Mouse (Mus musculus): ENCODE results near the gene Slc11a2.
"Not testable (repeated sequence)": the region's sequence is repeated elsewhere in the genome, so short reads cannot be mapped to it uniquely, and the experiment has no call there.

Gene Slc11a2

DNA sequence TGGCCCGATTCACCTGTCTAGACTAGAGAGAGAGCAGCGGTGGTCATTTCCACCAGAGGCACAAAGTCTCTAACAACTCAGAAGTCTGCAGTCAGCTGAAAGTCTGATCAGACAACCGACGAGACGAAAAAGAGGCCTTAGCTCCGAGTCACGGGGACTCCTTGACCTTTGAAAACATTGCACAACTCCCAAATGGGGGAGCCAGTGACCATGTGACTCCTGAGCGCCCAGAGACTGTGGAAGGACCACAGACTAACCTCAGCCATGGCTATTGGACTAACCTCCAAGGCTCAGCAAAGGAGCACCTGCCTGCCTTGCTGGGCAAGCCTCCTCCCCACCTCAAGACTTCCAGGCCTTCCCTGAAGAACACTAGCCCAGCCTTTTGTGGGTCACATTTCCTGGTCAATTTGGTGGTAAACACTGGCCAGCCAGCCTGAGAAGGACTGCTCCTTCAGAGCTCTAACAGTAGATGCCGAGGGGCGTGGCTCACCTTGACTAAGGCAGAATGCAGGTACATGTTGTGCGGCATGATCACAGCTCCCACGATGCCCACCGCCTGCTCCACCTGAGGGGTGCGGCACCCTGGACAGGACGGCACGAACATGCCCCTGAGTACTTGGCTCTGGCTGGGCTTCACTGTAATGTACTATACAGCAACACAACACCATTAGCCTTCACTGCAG, 21.4 kb downstream of the Slc11a2 start:
- no peak for DNase-seq (ENCODE audit: low spot score in 2 of 2)

DNA sequence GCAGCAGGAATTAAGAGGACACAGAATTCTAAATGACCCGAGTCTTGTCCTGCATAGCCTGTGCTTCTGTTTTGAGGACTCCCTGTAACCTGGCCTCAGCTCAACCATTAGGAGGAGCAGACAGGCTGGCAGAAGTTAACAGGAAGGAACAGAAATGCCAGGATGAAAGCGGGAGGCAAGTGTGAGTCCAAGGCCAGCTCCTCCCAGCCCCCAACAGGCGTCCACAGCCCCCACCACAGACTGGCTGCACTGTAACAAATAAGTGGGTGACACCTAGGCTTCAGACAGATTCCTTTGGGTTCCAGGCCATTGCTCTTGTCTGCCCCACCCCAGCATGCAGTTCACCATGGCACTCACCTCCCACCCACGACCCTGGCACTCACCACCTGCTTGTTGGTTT, 22.1 kb downstream of the Slc11a2 start:
- DNase-seq (ENCODE audit: low spot score in 2 of 2), result no peak

DNA sequence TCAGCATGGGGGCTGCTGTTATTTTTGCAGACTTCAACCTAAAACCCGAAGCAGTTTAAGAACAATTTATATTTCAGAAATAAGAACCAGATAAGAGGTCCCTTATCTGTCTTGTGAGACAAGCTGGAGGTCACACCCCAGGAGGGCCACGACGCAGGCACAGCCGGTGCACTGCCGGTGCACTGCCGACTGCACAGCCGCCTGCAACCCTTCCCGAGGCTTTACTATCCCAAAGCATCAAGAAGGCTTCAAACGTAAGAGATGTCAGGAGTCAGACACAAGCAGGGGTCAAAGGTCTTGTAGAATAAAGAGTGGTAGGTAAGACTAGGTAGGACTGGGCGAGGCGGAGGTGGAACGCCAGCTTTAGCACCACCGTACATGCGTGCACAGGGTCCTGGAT, 22.5 kb downstream of the Slc11a2 start:
- no peak for DNase-seq (ENCODE audit: low spot score in 2 of 2)

DNA sequence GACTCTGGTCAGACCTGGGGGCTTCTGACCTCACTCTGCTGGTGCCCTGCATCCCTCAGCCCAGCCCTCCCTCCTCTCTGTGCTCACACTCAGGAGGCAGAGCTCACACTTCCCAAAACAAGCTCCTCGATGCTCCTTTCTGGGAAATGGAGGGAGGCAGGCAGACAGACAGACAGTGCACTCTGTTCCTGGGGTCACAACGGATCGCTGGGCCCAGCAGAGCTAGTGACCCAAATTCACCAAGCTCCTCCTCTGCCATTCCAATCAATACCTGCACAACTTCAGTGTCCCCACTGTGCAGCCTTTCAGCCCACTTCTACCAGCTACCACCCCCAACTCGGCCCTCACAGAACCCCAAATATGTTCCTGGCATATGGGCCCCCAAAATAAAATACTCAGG, 23.1 kb downstream of the Slc11a2 start:
- DNase-seq (ENCODE audit: low spot score in 2 of 2), result no peak

DNA sequence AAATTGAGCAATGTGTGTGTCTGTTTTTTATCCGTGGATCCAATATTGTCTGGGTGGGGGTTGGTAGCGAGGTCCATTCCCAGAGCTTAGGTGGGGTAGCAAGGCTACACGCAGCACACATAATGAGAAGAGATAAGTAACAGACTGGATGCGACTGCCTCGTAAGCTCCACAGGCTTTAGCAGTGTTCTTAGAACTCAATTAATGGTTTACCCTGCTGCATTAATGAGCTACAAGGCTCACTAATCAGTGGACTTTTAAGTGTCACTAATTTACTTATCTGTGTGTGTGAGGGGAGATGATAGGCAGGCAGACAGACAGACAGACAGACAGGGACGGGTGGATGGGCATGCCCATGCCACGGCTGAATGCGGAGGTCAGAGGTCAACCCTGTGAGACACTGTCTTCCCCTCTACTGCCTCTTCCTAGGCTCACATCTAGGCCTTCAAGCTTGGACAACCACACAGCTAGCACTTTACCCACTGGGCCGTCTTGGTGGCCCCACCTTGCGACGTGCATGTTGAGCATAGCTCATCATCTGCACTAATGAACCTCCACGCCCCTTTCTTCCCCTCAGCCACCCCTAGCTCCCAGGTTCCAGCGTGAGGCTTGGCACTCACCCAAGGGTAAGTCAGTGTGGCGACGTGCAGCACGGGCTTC, 24.2 kb downstream of the Slc11a2 start:
- no peak for DNase-seq (ENCODE audit: low spot score in 2 of 2)

DNA sequence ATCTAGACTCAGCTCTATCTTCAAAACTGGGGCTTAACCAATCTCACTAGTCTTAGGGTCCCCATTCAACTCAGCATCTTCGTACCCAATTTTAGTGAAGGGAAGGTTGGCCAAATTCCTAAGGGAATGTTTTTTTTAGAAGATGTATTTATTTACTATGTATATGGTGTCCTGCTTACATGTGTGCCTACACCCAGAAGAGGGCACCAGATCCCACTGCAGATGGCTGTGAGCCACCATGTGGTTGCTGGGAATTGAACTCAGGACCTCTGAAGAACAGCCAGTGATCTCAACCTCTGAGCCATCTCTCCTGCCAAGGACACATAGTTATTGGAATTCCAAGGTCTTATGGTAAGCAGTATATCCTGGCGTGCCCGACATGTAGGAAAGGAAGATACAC, 29.3 kb downstream of the Slc11a2 start:
- no peak for DNase-seq (ENCODE audit: low spot score in 2 of 2)

DNA sequence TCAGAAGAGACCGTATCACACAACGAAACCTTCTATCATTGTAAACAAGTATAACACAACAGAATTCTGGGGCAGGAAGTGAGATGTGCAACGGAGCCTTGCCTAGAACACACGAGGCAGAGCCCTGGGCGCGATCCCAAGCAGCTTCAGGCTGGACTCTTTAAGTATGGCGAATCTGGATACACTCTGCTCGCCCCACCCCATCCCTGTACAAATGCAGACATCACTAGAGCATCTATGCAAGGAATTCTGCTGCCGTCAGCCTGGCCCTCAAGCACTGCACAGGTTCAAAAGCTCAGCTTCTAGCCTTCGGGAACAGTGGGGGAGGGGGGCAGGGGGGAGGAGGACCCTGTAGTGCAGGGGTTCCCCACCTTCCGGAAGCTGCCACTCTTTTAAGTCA, 31.9 kb downstream of the Slc11a2 start:
- no peak for DNase-seq (ENCODE audit: low spot score in 2 of 2)

DNA sequence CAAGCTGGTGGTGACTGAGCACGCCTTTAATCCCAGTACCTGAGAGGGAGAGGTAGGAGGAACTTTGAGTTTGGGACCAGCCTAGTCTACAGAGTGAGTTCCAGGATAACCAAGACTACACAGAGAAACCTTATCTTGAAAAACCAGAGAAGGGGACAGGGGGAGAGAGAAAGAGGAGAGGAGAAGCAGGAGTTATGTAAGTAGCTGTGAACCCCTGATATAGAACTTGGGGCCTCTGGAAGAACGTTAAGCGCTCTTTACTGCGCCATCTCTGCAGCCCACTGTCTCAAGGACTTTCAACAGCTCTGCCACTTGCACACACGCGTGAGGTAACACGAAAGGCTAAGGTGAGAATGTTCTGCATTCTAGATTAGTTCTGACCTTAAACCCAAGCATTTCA, 33.3 kb downstream of the Slc11a2 start:
- DNase-seq (ENCODE audit: low spot score in 2 of 2), result no peak

DNA sequence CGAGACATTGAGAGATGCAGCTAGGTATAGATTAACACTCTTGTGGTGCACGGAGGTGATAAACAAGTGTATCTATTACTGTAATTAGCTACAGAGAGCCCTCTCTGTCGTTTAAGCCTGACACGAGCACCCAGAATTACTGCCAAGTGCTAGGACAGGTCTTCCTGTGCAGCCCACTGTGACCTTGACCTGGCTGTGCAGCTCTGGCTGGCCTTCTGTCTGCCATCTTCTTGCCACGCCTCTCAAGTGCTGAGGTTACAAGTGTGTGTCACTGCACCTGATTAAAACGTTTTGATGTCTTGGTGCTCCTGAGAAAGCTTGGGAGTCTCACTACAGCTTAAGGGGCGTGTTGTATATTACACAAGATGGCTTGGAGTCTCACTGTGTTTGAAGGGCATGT, 33.8 kb downstream of the Slc11a2 start:
- DNase-seq (ENCODE audit: low spot score in 2 of 2), result no peak

DNA sequence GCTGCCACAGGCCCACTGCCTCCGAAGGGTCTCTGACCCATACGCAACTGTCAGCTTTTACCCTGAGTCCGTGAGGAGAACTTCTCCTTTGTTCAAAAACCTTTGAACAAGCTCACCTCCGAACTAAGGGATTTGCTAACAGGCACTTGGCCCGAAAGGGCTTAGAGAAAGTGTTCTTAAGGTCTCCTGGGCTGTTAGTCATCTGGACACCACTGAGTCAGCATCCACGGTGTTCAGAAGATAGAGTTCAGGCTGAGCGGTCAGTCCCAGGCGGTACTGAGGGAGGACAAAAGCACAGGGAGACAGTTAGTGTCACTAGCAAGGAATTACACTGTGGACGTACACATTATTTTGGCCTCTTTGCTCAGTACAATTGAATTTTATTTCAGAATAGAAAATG, 36.0 kb downstream of the Slc11a2 start:
- DNase-seq (ENCODE audit: low spot score in 2 of 2), result no peak

DNA sequence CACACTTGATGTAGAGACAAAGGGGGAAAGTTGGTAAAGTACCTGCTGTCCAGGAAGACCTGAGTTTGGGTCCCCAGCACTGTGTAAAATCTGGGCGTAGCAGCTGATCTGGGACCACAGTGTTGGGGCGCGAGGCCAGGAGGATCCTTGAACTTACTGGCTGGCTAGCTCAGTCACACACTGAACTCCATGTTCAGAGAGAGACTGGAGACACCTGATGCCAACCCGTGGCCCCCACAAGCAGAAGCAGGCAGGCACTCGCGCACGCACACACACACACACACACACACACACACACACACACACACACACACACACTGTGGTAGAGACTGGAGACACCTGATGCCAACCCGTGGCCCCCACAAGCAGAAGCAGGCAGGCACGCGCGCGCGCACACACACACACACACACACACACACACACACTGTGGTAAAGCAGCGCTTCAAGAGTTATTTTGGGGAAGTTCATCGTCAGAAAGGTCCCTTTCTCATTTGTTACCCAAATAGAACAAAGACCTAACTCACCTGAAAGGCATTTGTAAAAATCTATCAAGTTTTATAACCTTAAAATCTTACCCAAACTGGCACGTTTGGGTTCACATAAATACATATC, 36.5 kb downstream of the Slc11a2 start:
- no peak for DNase-seq (ENCODE audit: low spot score in 2 of 2)

DNA sequence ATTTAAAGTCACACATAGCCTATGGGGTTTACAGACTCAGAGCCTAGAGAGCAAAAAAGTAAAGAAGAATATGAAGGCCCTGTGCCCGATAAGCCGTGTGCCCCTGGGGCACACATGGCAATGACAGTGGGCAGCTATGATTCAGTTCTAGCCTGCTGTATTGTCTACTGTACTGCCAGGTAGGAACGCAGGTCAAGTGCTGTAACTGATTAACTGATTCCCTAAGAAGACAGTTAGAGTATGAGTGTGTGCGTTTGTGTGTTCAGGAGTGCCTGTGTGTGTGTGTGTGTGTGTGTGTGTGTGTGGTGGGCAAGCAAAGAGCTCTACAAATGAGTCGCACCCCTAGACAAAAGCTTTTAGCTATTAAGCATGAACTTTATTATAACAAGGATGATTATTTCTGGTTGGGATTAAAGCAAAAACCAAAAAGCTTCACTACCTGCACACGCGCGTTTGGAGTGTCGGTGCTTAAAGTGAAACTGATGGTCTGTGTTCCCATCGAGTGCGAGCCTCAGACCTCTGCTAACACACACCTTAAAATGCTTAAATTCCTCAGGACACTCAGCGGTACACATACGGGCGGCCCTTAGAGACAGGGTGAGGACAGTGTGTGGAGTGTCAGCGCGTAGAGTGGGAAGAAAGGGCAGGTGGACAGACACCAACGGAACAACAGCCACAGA, 37.2 kb downstream of the Slc11a2 start:
- DNase-seq (ENCODE audit: low spot score in 2 of 2), result no peak

DNA sequence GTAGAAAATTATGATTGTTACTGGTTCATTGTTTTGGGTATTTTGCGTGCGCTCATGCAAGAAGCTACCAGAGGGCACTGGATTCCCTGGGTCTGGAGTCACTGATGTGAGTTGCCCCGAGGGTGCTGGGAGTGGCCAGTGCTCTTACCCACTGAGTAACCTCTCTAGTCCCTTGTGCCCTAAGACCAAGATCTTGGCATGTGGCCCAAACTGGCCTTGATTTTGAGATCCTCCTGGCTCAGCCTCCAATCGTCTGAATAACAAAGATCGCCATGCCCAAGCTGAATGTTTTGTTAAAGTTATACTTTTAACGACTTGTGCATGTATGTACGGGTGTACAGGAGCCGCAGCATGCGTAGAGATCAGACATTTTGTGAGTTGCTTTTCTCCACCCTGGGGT, 39.2 kb downstream of the Slc11a2 start:
- no peak for DNase-seq (ENCODE audit: low spot score in 2 of 2)

DNA sequence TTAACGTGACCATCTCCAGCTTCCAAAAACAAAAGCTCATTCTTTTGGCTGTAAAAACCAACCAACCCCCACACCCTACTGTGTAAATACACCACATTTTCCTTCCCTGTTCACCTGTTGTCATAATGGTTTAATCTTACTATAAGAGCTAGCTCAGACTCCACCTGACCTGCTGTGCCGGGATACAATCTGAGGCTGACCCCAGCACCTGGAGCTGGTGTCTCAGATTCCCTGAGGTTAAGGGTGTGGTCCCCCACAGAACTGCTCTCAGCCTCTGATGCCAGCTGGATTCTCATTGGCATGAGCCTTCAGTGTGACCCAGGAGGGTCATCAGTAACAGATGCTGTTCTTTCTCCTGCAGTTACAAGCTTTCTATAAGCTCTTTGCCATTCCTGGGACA, 44.8 kb downstream of the Slc11a2 start:
- no peak for DNase-seq (ENCODE audit: low spot score in 2 of 2)

DNA sequence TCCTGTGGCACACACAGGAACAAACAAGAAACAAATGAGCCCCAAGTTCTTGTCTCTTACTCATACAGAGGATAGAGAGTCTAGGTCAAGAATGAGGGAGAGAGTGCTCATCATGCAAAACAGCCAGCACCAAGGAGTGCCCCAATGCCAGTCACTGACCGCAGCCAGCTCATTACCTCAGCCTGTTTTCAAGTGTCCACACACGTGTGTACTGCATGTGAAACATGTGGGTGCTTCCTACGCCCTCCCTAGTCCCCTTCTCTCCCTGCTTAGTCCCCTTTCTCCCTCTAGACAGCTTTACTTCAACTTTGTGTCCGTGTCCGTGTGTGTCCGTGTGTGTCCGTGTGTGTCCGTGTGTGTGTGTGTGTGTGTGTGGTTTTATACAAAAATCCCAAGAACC, 45.2 kb downstream of the Slc11a2 start:
- DNase-seq (ENCODE audit: low spot score in 2 of 2), result no peak

DNA sequence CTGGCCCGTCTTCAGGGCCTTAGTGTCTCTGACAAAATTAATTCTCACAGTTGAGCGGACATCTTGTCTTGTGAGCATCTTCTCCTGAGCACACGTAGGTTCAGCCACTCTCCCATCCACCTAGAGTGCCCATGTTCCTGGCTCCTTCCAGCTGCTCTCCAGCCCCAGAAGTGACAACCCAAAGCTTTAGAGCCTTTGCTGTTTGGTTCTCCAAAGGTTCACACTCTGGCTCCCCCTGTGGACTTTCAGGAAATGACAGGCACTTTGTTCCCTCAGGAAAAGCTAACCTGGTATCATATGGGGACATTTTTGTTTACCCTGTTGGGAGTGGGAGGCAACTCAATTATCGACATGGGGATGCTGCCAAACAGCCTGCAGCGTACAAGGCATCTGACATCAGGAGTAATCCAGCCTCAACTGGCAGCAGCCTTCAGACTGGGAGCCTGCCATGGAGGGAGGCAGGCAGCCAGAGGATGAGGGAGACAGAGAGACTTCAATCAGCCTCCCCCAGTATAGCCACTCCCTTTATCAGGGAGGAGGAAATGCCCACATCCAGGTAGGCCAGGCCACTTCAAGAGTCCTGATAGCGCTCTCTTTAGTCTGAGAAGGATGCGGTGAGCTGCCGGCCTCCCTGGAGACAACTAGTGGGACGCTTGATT, 46.9 kb downstream of the Slc11a2 start:
- DNase-seq (ENCODE audit: low spot score in 2 of 2), result not testable (repeated sequence)

DNA sequence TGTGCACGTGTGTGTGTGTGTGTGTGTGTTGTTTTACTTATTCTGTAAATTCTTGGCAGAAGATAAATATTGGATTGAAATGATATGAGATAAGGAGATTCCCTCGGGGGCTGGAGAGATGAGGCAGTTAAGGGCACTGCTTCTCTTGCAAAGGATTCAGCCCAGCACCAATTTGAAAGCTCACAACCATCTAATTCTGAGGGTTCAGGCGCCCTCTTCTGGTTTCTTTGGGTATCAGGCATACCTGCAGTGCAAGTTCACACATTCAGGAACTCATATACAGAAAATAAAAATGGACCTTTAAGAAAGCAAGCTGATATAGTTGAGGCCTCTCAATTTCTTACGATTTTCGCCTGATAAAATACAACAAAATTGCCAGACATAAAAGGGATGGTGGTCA, 49.8 kb downstream of the Slc11a2 start:
- DNase-seq (ENCODE audit: low spot score in 2 of 2), result peak; percentile 83 to 86

DNA sequence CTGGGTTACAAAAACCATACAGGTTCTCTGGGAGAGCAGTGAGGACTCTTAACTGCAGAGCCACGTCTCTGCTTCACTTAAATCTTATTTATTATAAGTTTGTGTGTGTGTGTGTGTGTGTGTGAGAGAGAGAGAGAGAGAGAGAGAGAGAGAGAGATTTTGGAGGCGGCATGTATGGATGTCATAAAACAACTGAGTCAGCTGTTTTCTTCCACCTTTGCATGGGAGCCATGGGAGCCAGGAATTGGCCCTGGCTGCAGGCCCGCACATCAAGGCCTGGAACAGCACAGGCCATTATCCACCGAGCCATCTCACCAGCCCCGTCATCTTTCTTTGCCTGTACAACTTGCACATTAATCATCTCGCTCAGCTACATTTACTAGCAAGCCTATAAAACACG, 57.8 kb downstream of the Slc11a2 start:
- DNase-seq (ENCODE audit: low spot score in 2 of 2), result no peak

DNA sequence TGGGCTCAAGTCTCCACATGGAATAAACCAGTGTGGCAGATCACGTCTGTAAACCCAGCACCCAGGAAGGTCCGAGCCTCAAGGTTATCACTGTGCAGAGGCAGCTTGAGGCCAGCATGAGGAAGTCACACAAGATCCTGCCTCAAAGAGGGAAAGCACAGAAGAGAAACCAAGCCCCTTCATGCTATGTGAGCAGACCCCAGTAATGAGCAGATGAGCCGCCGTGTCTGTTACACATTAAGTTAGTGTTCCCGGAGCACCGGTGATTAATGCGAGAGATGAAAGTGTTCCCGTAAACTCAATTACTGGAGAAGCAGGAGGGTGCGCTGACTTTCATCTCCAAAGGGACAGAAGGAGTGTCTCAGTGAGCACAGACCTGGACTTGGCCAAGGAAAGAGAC, 58.9 kb downstream of the Slc11a2 start:
- not testable (repeated sequence) for DNase-seq (ENCODE audit: low spot score in 2 of 2)

DNA sequence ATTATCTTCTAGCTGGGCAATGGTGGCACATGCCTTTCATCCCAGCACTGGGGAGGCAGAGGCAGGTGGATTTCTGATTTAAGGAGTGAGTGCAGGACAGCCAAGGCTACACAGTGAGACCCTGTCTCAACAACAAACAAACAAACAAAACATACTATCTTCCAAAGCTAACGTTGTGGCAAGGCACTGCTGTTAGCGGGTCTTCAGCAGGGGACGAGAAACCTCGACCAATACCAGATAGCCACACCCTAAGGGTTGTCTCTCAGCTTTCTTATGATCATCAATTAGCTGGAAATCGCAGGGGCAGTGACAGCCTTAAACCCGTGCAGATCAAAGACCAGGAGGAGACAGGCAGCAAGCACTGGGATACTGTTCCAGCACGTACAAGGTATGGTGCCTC, 60.6 kb downstream of the Slc11a2 start, which contains the start of gene Higd1c:
Gene Higd1c (plus strand): TSS at position 301 of the 400 bp plus-strand sequence.
- DNase-seq (ENCODE audit: low spot score in 2 of 2), result no peak

DNA sequence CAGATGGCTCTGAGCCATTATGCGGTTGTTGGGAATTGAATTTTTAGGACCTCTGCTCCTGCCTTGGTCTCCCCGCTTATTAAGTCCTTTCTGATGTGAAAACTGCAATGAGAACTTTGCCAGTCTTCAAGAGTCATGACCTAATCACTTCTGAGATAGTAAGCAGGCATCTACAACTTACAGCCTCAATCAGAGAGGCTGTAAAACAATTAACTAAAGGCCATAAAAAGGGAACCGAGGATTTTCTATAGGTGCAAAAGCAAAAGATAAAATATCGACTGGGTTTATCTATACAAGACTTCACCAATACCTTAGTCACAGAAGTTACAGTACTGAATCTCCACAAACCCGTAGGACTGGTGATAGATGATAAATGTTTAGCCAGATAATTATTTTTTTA, 69.0 kb downstream of the Slc11a2 start:
- DNase-seq (ENCODE audit: low spot score in 2 of 2), result no peak

DNA sequence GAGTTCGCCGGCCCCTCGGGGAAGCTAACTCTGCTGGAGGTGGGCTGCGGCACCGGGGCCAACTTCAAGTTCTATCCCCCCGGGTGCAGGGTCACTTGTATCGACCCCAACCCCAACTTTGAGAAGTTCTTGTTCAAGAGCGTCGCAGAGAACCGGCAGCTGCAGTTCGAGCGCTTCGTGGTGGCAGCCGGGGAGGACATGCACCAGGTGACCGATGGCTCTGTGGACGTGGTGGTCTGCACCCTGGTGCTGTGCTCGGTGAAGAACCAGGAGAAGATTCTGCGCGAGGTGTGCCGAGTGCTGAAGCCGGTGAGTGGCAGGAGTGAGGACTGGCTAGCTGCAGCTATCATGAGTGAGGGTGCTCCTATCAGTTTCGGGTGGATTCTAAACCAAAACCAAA, 71.5 kb downstream of the Slc11a2 start:
- not testable (repeated sequence) for DNase-seq (ENCODE audit: low spot score in 2 of 2)
